24 mouse cellular contexts compared by ENCODE assay signal in genomic region chr4:46790609-46791267, GRCm38 (mm10).
DNase-seq lines count a peak whose midpoint lies in the region; ATAC-seq lines count a peak whose summit lies in the region.
"Had no signal": no experiment of that assay in that cellular context is flagged by ENCODE, and none has a peak within 500 bp of the region (broad histone marks: within the 10 kb centered on the region; RNA-seq: fewer than 3 reads in every experiment).

No protein-coding gene starts in this region.

- no peak overlapping the region for H3K4me3 ChIP-seq in kidney, embryonic 15.5 days (replicated peaks)
- no peak overlapping the region for H3K4me3 ChIP-seq in midbrain, embryonic 14.5 days (replicated peaks; ENCODE audit: low read depth, low read length)
- no peak overlapping the region for H3K4me3 ChIP-seq in midbrain, embryonic 15.5 days
- H3K4me3 ChIP-seq: forebrain, embryonic 10.5 days; heart, adult 2 months; heart, embryonic 13.5 days; hindbrain, embryonic 13.5 days; limb, embryonic 15.5 days; midbrain, embryonic 10.5 days; neural tube, embryonic 13.5 days had no signal

- H3K9me3 ChIP-seq in kidney, embryonic 15.5 days (replicated peaks): no peaks in the 10 kb centered on the region
- no peaks in the 10 kb centered on the region for H3K9me3 ChIP-seq in midbrain, embryonic 14.5 days (ENCODE audit: control insufficient read depth, low read length)
- no peaks in the 10 kb centered on the region for H3K9me3 ChIP-seq in midbrain, embryonic 15.5 days
- H3K9me3 ChIP-seq: forebrain, embryonic 10.5 days; heart, embryonic 13.5 days; hindbrain, embryonic 13.5 days; limb, embryonic 15.5 days; midbrain, embryonic 10.5 days; neural tube, embryonic 13.5 days had no signal

- H3K27me3 ChIP-seq in kidney, embryonic 15.5 days: no peaks in the 10 kb centered on the region
- H3K27me3 ChIP-seq in midbrain, embryonic 14.5 days (ENCODE audit: control insufficient read depth, insufficient read depth, low read length): no peaks in the 10 kb centered on the region
- no peaks in the 10 kb centered on the region for H3K27me3 ChIP-seq in midbrain, embryonic 15.5 days (replicated peaks)
- H3K27me3 ChIP-seq: hindbrain, embryonic 13.5 days; limb, embryonic 15.5 days; neural tube, embryonic 13.5 days had no signal

- H3K27ac ChIP-seq in kidney, embryonic 15.5 days: peak overlapping the region; percentile 11
- H3K27ac ChIP-seq in midbrain, embryonic 14.5 days (replicated peaks; ENCODE audit: low read depth, low read length): no peak overlapping the region
- no peak overlapping the region for H3K27ac ChIP-seq in midbrain, embryonic 15.5 days
- H3K27ac ChIP-seq: forebrain, embryonic 10.5 days; heart, adult 2 months; heart, embryonic 13.5 days; hindbrain, embryonic 13.5 days; limb, embryonic 15.5 days; liver, embryonic 14.5 days; macrophage; midbrain, embryonic 10.5 days; neural tube, embryonic 13.5 days had no signal

- 17% methylated on average over 9 of the region's 9 CpGs for WGBS in kidney, embryonic 15.5 days
- 66% methylated on average over 9 of the region's 9 CpGs for WGBS in midbrain, embryonic 14.5 days
- 61% methylated on average over 9 of the region's 9 CpGs for WGBS in midbrain, embryonic 15.5 days

- ATAC-seq in kidney, embryonic 15.5 days (replicated peaks; ENCODE audit: low FRiP score): peak; percentile 82
- ATAC-seq in midbrain, embryonic 14.5 days (ENCODE audit: low FRiP score, low TSS enrichment): no peak
- no peak for ATAC-seq in midbrain, embryonic 15.5 days (replicated peaks)
- ATAC-seq: forebrain, embryonic 16.5 days had no signal

- peaks cover 17% of the 10 kb centered on the region for H3K4me1 ChIP-seq in kidney, embryonic 15.5 days
- H3K4me1 ChIP-seq in midbrain, embryonic 14.5 days (ENCODE audit: control insufficient read depth, insufficient read depth, low read length): no peaks in the 10 kb centered on the region
- no peaks in the 10 kb centered on the region for H3K4me1 ChIP-seq in midbrain, embryonic 15.5 days
- H3K4me1 ChIP-seq: limb, embryonic 15.5 days; neural tube, embryonic 13.5 days had no signal

- H3K36me3 ChIP-seq in kidney, embryonic 15.5 days: no peaks in the 10 kb centered on the region
- no peaks in the 10 kb centered on the region for H3K36me3 ChIP-seq in midbrain, embryonic 14.5 days (ENCODE audit: control insufficient read depth, insufficient read depth, low read length)
- H3K36me3 ChIP-seq in midbrain, embryonic 15.5 days (replicated peaks): no peaks in the 10 kb centered on the region
- H3K36me3 ChIP-seq: forebrain, embryonic 10.5 days; heart, embryonic 13.5 days; limb, embryonic 15.5 days; midbrain, embryonic 10.5 days; neural tube, embryonic 13.5 days had no signal

- H3K9ac ChIP-seq in kidney, embryonic 15.5 days: no peak overlapping the region
- no peak overlapping the region for H3K9ac ChIP-seq in midbrain, embryonic 14.5 days (replicated peaks; ENCODE audit: low read length)
- H3K9ac ChIP-seq in midbrain, embryonic 15.5 days: no peak overlapping the region
- H3K9ac ChIP-seq: heart, embryonic 13.5 days; hindbrain, embryonic 13.5 days; limb, embryonic 15.5 days; liver, embryonic 14.5 days; neural tube, embryonic 13.5 days had no signal

- DNase-seq in kidney, adult 8-10 months: no peak
- peak; percentile 35 for DNase-seq in midbrain, embryonic 14.5 days
- peak; percentile 16 for DNase-seq in embryo, embryonic 11.5 days (ENCODE audit: low read depth, low spot score)
- peak; percentile 60 to 72 for DNase-seq in kidney, postnatal 4 days
- no peak for DNase-seq in gastrocnemius, postnatal 14 days
- DNase-seq in spleen, adult 12 weeks (ENCODE audit: low spot score): no peak
- DNase-seq: adrenal gland, postnatal 36 days; cerebellum, adult 9-10 months; gastrocnemius, postnatal 10 days; heart, adult 2 months; left cerebral cortex, postnatal 4 days; thymus, adult 2 months; thymus, postnatal 4 days had no signal

- H3K4me2 ChIP-seq in kidney, embryonic 15.5 days: no peak overlapping the region
- H3K4me2 ChIP-seq in midbrain, embryonic 14.5 days (ENCODE audit: low read length): no peak overlapping the region
- no peak overlapping the region for H3K4me2 ChIP-seq in midbrain, embryonic 15.5 days
- H3K4me2 ChIP-seq: heart, embryonic 13.5 days; hindbrain, embryonic 13.5 days; limb, embryonic 15.5 days; neural tube, embryonic 13.5 days had no signal

- intact Hi-C loops in gastrocnemius, postnatal 14 days (cut with DNase I; ENCODE audit: low total_unique reads): no loop called here

Comparison
In these comparisons a context has a peak if more than half of its experiments do, and no peak if none do; other contexts are left out.
1. DNase-seq: peak in midbrain, embryonic 14.5 days (single experiment), embryo, embryonic 11.5 days (single experiment) and kidney, postnatal 4 days (2 of 2); none in kidney, adult 8-10 months (0 of 2), gastrocnemius, postnatal 14 days (single experiment) and spleen, adult 12 weeks (single experiment).